Mouse (Mus musculus) fibroblast of lung, adult 2 months (primary cell): ENCODE data around the gene Olfr1395.
"Not testable (repeated sequence)": the region's sequence is repeated elsewhere in the genome, so short reads cannot be mapped to it uniquely, and the experiment has no call there.

ENCODE experiments used
- DNase-seq: peaks from one replicate; pipeline ENCODE4 v3.0.0-alpha.2; 2011; ENCODE audit warnings: low read depth

Olfr1395 gene

GRCm38 (mm10) chr11:49175345-49175744, 33.3 kb downstream of the Olfr1395 start:
- DNase-seq: no peak

DNA sequence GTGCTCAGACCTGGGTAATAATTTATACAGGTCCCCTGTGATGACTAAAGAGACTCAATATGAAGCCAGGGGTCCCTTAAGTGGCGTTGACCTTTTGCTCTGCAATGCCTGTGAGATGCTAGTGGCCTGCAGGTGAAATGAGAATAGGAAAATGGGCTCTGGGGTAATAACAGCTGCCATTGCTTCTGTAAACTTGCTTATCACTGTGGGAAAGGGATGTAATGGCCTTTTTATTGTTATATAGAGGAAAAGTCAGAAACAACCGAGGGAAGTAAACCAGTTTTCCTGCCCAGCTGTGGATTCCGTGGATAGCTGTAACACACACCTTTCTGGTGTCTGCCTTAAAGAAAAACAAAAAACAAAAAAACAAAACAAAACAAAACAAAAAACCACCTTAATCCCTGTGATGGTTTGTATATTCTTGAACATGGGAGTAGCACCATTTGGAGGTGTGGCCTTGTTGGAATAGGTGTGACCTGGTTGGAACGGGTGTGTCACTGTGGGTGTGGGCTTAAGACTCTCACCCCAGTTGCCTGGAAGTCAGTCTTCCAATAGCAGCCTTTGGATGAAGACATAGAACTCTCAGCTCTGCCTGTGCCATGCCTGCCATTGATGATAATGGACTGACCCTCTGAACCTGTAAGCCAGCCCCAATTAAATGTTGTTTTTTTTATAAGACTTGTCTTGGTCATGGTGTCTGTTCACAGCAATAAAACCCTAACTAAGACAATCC, 34.1 kb downstream of the Olfr1395 start:
- not testable (repeated sequence) for DNase-seq

DNA sequence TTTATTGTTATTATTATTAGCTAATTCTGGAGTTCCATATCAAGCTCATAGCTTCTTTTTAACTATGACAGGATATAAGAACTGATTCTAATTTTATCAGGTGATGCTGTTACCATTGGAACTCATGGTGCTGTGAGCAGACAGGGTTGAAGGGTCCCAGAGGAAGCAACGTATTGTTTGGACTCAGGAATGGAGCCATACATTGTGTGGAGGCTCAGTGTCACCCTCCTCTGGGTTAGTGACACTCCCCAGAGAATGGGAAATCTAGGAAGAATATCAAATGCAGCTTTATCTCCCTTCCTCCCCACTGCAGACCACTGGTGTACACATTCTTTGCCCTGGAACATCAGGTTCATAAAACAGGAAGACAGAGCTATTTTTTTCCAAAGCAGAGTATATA, 41.1 kb downstream of the Olfr1395 start:
- no peak for DNase-seq

DNA sequence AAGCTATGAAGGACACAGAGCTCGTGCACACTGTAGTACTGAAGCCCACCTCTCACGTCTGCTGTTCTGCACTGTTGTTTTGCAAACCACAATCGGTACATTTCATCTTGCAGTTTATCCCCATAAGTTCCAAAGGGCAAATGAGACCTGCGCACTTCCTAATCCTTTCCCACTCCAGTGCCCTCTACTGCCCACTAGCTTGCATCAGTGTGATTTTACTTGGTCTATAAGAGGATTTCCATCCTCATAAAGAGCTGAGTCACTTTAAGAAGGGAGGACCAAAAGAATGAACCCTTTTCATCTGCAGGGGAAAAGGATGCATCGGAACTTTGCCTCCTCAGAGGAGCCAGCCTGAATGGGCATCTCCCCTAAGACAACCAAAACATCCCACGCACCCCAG, 44.4 kb downstream of the Olfr1395 start:
- no peak for DNase-seq

DNA sequence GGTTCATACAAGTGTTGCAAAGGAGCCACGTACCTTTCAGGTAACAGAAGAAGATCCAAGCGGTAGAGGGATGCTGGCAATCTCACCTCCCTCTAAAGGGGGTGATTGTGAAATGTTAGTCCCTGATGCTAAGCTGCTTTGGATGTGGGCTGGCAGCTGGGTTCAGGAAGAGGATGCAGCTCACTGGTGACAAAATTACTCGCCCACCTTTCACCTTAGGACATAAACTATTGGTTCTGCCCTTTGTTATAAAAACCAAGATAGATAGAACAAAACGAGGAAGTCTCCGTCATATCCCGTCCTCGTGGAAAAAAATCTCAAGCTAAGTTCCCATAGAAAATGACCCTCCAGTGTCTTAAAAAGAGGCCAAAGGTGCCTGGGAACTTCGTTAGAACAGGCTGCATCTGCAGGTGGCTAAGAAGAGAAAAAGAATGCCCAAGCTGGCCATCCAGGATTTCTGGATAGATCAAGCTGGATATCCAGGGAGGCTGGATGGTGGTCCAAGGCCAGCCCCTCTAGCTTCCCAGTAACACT, 44.9 kb downstream of the Olfr1395 start, which contains the start of gene Btnl9:
Gene Btnl9 (minus strand): TSS at position 205 of the 534 bp plus-strand sequence.
- no peak for DNase-seq

GRCm38 (mm10) chr11:49187701-49188100, 45.6 kb downstream of the Olfr1395 start:
- no peak for DNase-seq

DNA sequence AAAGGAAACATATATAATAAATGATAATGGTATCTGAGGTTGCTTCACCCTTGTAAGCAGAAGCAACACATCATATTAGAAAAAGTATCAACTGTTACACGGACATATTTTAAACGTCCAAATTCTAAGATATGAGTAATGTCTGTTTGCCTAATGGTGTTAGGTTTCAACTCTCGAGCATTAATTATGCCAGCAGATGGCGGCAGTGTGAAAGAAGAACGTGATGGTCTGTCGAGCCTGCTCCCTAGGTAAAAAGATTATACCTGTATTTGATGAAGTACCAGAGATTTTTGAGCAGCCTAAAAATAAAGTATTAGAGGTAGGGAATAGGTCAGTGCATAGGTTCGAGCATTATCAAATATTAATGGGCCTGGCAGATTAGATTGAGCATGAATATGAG, 47.7 kb downstream of the Olfr1395 start:
- DNase-seq: peak; percentile 40

GRCm38 (mm10) chr11:49191083-49191482, 49.0 kb downstream of the Olfr1395 start:
- no peak for DNase-seq

- DNase-seq: not testable (repeated sequence)
These were observed 52.7 kb downstream of the Olfr1395 start for GRCm38 (mm10) chr11:49194771-49195170.

- no peak for DNase-seq
These were observed 53.8 kb downstream of the Olfr1395 start for GRCm38 (mm10) chr11:49195819-49196322.
